Mouse (Mus musculus): ENCODE data around the gene Ciao1. TPM values are rescaled to one million over a fixed set of nuclear protein-coding genes. Genes with fewer than 3 reads are reported as not detected.

The Ciao1 gene
- polyA plus RNA-seq, 1 experiment from 2014 or later, result 52.3 TPM

Other genes with a start within 250 kb of the Ciao1 start
- 9.6 and 9.9 TPM in 2 replicates for gene Ap4e1, start 239.1 kb downstream of the Ciao1 start, polyA plus RNA-seq (2015; fragmentation: Nextera tagmentation; extraction: Ambion mirVana)
- 52.6 and 53.9 TPM in 2 replicates for gene Blvra, start 177.2 kb downstream of the Ciao1 start, polyA plus RNA-seq (2015; fragmentation: Nextera tagmentation; extraction: Ambion mirVana)
- 73.9 and 78.8 TPM in 2 replicates for gene Ncaph, start 113.9 kb downstream of the Ciao1 start, polyA plus RNA-seq (2015; fragmentation: Nextera tagmentation; extraction: Ambion mirVana)
- gene Itpripl1, start 104.4 kb downstream of the Ciao1 start, polyA plus RNA-seq (2015; fragmentation: Nextera tagmentation; extraction: Ambion mirVana), result 28.8 and 29.9 TPM in 2 replicates
- 1.9 and 2.0 TPM in 2 replicates for gene 1810024B03Rik, start 39.5 kb downstream of the Ciao1 start, polyA plus RNA-seq (2015; fragmentation: Nextera tagmentation; extraction: Ambion mirVana)
- gene Snrnp200, start 39.4 kb downstream of the Ciao1 start, polyA plus RNA-seq (2015; fragmentation: Nextera tagmentation; extraction: Ambion mirVana), result 40.3 and 47.1 TPM in 2 replicates
- 29.2 and 29.4 TPM in 2 replicates for gene Tmem127, start 92 bp upstream of the Ciao1 start, polyA plus RNA-seq (2015; fragmentation: Nextera tagmentation; extraction: Ambion mirVana)
- gene Stard7, start 22.4 kb upstream of the Ciao1 start, polyA plus RNA-seq (2015; fragmentation: Nextera tagmentation; extraction: Ambion mirVana), result 73.7 and 81.4 TPM in 2 replicates
- gene Dusp2, start 88.3 kb upstream of the Ciao1 start, polyA plus RNA-seq (2015; fragmentation: Nextera tagmentation; extraction: Ambion mirVana), result 4.5 and 6.4 TPM in 2 replicates
- not detected in 2 replicates for gene Astl, start 90.8 kb upstream of the Ciao1 start, polyA plus RNA-seq (2015; fragmentation: Nextera tagmentation; extraction: Ambion mirVana)
- gene Adra2b, start 115.4 kb upstream of the Ciao1 start, polyA plus RNA-seq (2015; fragmentation: Nextera tagmentation; extraction: Ambion mirVana), result 2.6 and 3.2 TPM in 2 replicates
- 0.15 and 0.30 TPM in 2 replicates for gene Gpat2, start 177.4 kb upstream of the Ciao1 start, polyA plus RNA-seq (2015; fragmentation: Nextera tagmentation; extraction: Ambion mirVana)
- 24.6 and 25.2 TPM in 2 replicates for gene Fahd2a, start 196.7 kb upstream of the Ciao1 start, polyA plus RNA-seq (2015; fragmentation: Nextera tagmentation; extraction: Ambion mirVana)

Data from stomach, embryonic 15.5 days (tissue).